Mouse (Mus musculus) granulocyte monocyte progenitor cell, adult 5-6 weeks (primary cell): Measurements from ENCODE around the gene Cbln1. TPM values are rescaled to one million over a fixed set of nuclear protein-coding genes. Genes with fewer than 3 reads are reported as not detected.

Source experiments
- total RNA-seq, 2 experiments: library from RNA; stranded (forward) in 1 of 2; stranded (reverse) in 1 of 2; fragments of 200-712, 200-1000 nt in 1 of 2; fragments of >200 nt in 1 of 2; fragmentation: Nextera tagmentation in 1 of 2; gene quantifications; 2 replicates each; pipeline ENCODE4 v1.2.3; 2014 to 2017

Cbln1 gene
- total RNA-seq, 2 experiments from 2014 or later, result not detected

Other genes with a start within 250 kb of the Cbln1 start
- gene 4933402J07Rik, start 91.2 kb upstream of the Cbln1 start, total RNA-seq (2014; fragmentation: Nextera tagmentation), result not detected in 2 replicates
- gene 4933402J07Rik, start 91.2 kb upstream of the Cbln1 start, total RNA-seq (2017), result not detected in 2 replicates